Mouse (Mus musculus) brain, embryonic 14.5 days (tissue): Measurements from ENCODE around the gene Crip3.

Experiments used
- CTCF ChIP-seq: fragments of 200-500 bp; IDR thresholded peaks from 2 replicates; pipeline ENCODE4 v1.5.1; 2012; ENCODE audit warnings: inconsistent platforms, mild to moderate bottlenecking, moderate library complexity, borderline replicate concordance; ENCODE audit not compliant: insufficient read depth, insufficient read length; ENCODE audit errors: extremely low read depth
- POLR2A ChIP-seq: fragments of 200-500 bp; IDR thresholded peaks from 2 replicates; pipeline ENCODE4 v1.6.1; 2012; ENCODE audit warnings: mild to moderate bottlenecking, inconsistent platforms, borderline replicate concordance; ENCODE audit not compliant: poor library complexity, insufficient read depth, insufficient read length, severe bottlenecking; ENCODE audit errors: extremely low read depth

GRCm38 (mm10) chr17:46383294-46384060 is 45.2 kb upstream of the Crip3 start, which contains the start of gene Zfp318:
- TF ChIP-seq CTCF (no peak), POLR2A (peak; percentile 96)
